Mouse (Mus musculus): ENCODE measurements around the gene Cd5. TPM values are rescaled to one million over a fixed set of nuclear protein-coding genes. Genes with fewer than 3 reads are reported as not detected.

Cd5 gene
- polyA plus RNA-seq, 1 experiment from 2014 or later: 0.52 TPM

- no peak overlapping the region for H3K4me2 ChIP-seq
- WGBS: 93% methylated on average over 5 of the region's 5 CpGs
- H3K4me1 ChIP-seq: peaks cover 5% of the 10 kb centered on the region; the same call in 1 of the 2 replicates
- H3K36me3 ChIP-seq (replicated peaks): no peaks in the 10 kb centered on the region
- no peak for ATAC-seq (replicated peaks)
- no peak overlapping the region for H3K9ac ChIP-seq
- no peak overlapping the region for H3K27ac ChIP-seq
- H3K27me3 ChIP-seq (replicated peaks): no peaks in the 10 kb centered on the region
- H3K9me3 ChIP-seq: no peaks in the 10 kb centered on the region
- H3K4me3 ChIP-seq: no peak overlapping the region
Observed at GRCm38 (mm10) chr19:10752646-10753045, 13.8 kb upstream of the Cd5 start.

GRCm38 (mm10) chr19:10752106-10752505 lies 13.3 kb upstream of the Cd5 start:
- Histone ChIP-seq H3K4me3 (no peak overlapping the region), H3K9ac (no peak overlapping the region), H3K36me3 (replicated peaks) (no peaks in the 10 kb centered on the region), H3K27ac (no peak overlapping the region), H3K27me3 (replicated peaks) (no peaks in the 10 kb centered on the region), H3K4me2 (no peak overlapping the region), H3K4me1 (peaks cover 5% of the 10 kb centered on the region; the same call in 1 of the 2 replicates), H3K9me3 (no peaks in the 10 kb centered on the region)
- WGBS: 92% methylated on average over 6 of the region's 6 CpGs
- ATAC-seq (replicated peaks): no peak

GRCm38 (mm10) chr19:10751607-10752006 lies 12.8 kb upstream of the Cd5 start:
- Histone ChIP-seq H3K4me1 (peaks cover 5% of the 10 kb centered on the region; the same call in 1 of the 2 replicates), H3K27me3 (replicated peaks) (no peaks in the 10 kb centered on the region), H3K4me2 (no peak overlapping the region), H3K9me3 (no peaks in the 10 kb centered on the region), H3K9ac (no peak overlapping the region), H3K4me3 (no peak overlapping the region), H3K36me3 (replicated peaks) (no peaks in the 10 kb centered on the region), H3K27ac (no peak overlapping the region)
- WGBS: 81% methylated on average over 1 of the region's 1 CpGs
- no peak for ATAC-seq (replicated peaks)

- Histone ChIP-seq H3K9ac (no peak overlapping the region), H3K4me3 (no peak overlapping the region), H3K4me2 (no peak overlapping the region), H3K4me1 (peaks cover 5% of the 10 kb centered on the region; the same call in 1 of the 2 replicates), H3K36me3 (replicated peaks) (no peaks in the 10 kb centered on the region), H3K27ac (no peak overlapping the region), H3K27me3 (replicated peaks) (no peaks in the 10 kb centered on the region), H3K9me3 (no peaks in the 10 kb centered on the region)
- WGBS: 95% methylated on average over 6 of the region's 6 CpGs
- no peak for ATAC-seq (replicated peaks)
Observed at GRCm38 (mm10) chr19:10750161-10750560, 11.4 kb upstream of the Cd5 start.

- ATAC-seq (replicated peaks): no peak
- Histone ChIP-seq H3K4me1 (peaks cover 5% of the 10 kb centered on the region; the same call in 1 of the 2 replicates), H3K4me3 (no peak overlapping the region), H3K27me3 (replicated peaks) (no peaks in the 10 kb centered on the region), H3K9me3 (no peaks in the 10 kb centered on the region), H3K4me2 (no peak overlapping the region), H3K27ac (no peak overlapping the region), H3K36me3 (replicated peaks) (no peaks in the 10 kb centered on the region), H3K9ac (no peak overlapping the region)
- WGBS: 87% methylated on average over 6 of the region's 6 CpGs
Observed at GRCm38 (mm10) chr19:10749295-10749694, 10.5 kb upstream of the Cd5 start.

- H3K9ac ChIP-seq: no peak overlapping the region
- H3K36me3 ChIP-seq (replicated peaks): no peaks in the 10 kb centered on the region
- H3K4me2 ChIP-seq: no peak overlapping the region
- H3K27ac ChIP-seq: no peak overlapping the region
- 50% methylated on average over 11 of the region's 11 CpGs for WGBS
- no peak overlapping the region for H3K4me3 ChIP-seq
- no peak for ATAC-seq (replicated peaks)
- H3K9me3 ChIP-seq: no peaks in the 10 kb centered on the region
- H3K4me1 ChIP-seq: peaks cover 5% of the 10 kb centered on the region; the same call in 1 of the 2 replicates
- H3K27me3 ChIP-seq (replicated peaks): no peaks in the 10 kb centered on the region
Observed at GRCm38 (mm10) chr19:10748401-10749102, 9.8 kb upstream of the Cd5 start.

- no peaks in the 10 kb centered on the region for H3K36me3 ChIP-seq (replicated peaks)
- WGBS: 87% methylated on average over 6 of the region's 6 CpGs
- H3K9ac ChIP-seq: no peak overlapping the region
- no peak overlapping the region for H3K4me3 ChIP-seq
- no peak overlapping the region for H3K27ac ChIP-seq
- H3K4me2 ChIP-seq: no peak overlapping the region
- peaks cover 5% of the 10 kb centered on the region; the same call in 1 of the 2 replicates for H3K4me1 ChIP-seq
- no peaks in the 10 kb centered on the region for H3K27me3 ChIP-seq (replicated peaks)
- no peaks in the 10 kb centered on the region for H3K9me3 ChIP-seq
- ATAC-seq (replicated peaks): no peak
Observed at GRCm38 (mm10) chr19:10747718-10748117, 8.9 kb upstream of the Cd5 start.

GRCm38 (mm10) chr19:10747182-10747581 lies 8.4 kb upstream of the Cd5 start:
- H3K9ac ChIP-seq: no peak overlapping the region

GRCm38 (mm10) chr19:10742565-10742964 lies 3.8 kb upstream of the Cd5 start:
- Histone ChIP-seq H3K27ac (no peak overlapping the region), H3K4me3 (no peak overlapping the region), H3K9me3 (no peaks in the 10 kb centered on the region), H3K4me2 (no peak overlapping the region), H3K9ac (no peak overlapping the region), H3K4me1 (no peaks in the 10 kb centered on the region), H3K27me3 (replicated peaks) (no peaks in the 10 kb centered on the region), H3K36me3 (replicated peaks) (no peaks in the 10 kb centered on the region)
- no peak for ATAC-seq (replicated peaks)
- WGBS: 77% methylated on average over 3 of the region's 3 CpGs

More at GRCm38 (mm10) chr19:10747182-10747581, 8.4 kb upstream of the Cd5 start:
- no peaks in the 10 kb centered on the region for H3K36me3 ChIP-seq (replicated peaks)
- 87% methylated on average over 7 of the region's 7 CpGs for WGBS
- no peaks in the 10 kb centered on the region for H3K27me3 ChIP-seq (replicated peaks)
- peaks cover 5% of the 10 kb centered on the region; the same call in 1 of the 2 replicates for H3K4me1 ChIP-seq
- H3K27ac ChIP-seq: no peak overlapping the region
- no peak overlapping the region for H3K4me2 ChIP-seq
- ATAC-seq (replicated peaks): no peak
- H3K4me3 ChIP-seq: no peak overlapping the region
- H3K9me3 ChIP-seq: no peaks in the 10 kb centered on the region

GRCm38 (mm10) chr19:10742145-10742544 lies 3.3 kb upstream of the Cd5 start:
- no peaks in the 10 kb centered on the region for H3K4me1 ChIP-seq
- H3K9me3 ChIP-seq: no peaks in the 10 kb centered on the region
- no peak overlapping the region for H3K9ac ChIP-seq
- H3K4me3 ChIP-seq: no peak overlapping the region
- no peak overlapping the region for H3K27ac ChIP-seq
- no peaks in the 10 kb centered on the region for H3K27me3 ChIP-seq (replicated peaks)
- H3K36me3 ChIP-seq (replicated peaks): no peaks in the 10 kb centered on the region
- no peak for ATAC-seq (replicated peaks)
- WGBS: 87% methylated on average over 6 of the region's 6 CpGs
- no peak overlapping the region for H3K4me2 ChIP-seq

- H3K27ac ChIP-seq: no peak overlapping the region
- ATAC-seq (replicated peaks): no peak
Observed at GRCm38 (mm10) chr19:10740641-10741440, 2.0 kb upstream of the Cd5 start.

GRCm38 (mm10) chr19:10739916-10740315 lies 1.1 kb upstream of the Cd5 start:
- ATAC-seq (replicated peaks): no peak
- no peaks in the 10 kb centered on the region for H3K4me1 ChIP-seq
- H3K27me3 ChIP-seq (replicated peaks): no peaks in the 10 kb centered on the region
- H3K27ac ChIP-seq: no peak overlapping the region
- no peaks in the 10 kb centered on the region for H3K9me3 ChIP-seq
- WGBS: 97% methylated on average over 4 of the region's 4 CpGs
- no peaks in the 10 kb centered on the region for H3K36me3 ChIP-seq (replicated peaks)
- no peak overlapping the region for H3K4me3 ChIP-seq
- H3K9ac ChIP-seq: no peak overlapping the region
- no peak overlapping the region for H3K4me2 ChIP-seq

More at GRCm38 (mm10) chr19:10740641-10741440, 2.0 kb upstream of the Cd5 start:
- Histone ChIP-seq H3K4me2 (no peak overlapping the region), H3K27me3 (replicated peaks) (no peaks in the 10 kb centered on the region), H3K9me3 (no peaks in the 10 kb centered on the region), H3K9ac (no peak overlapping the region), H3K4me3 (no peak overlapping the region), H3K4me1 (no peaks in the 10 kb centered on the region), H3K36me3 (replicated peaks) (no peaks in the 10 kb centered on the region)
- 51% methylated on average over 11 of the region's 11 CpGs for WGBS

Data from midbrain, embryonic 15.5 days (tissue).